Mouse (Mus musculus) thymus, adult 2 months (tissue): Measurements from ENCODE around the gene Aldh1l1. TPM values are rescaled to one million over a fixed set of nuclear protein-coding genes. Genes with fewer than 3 reads are reported as not detected.
"Not testable (repeated sequence)": the region's sequence is repeated elsewhere in the genome, so short reads cannot be mapped to it uniquely, and the experiment has no call there.

Experiments
- DNase-seq: peaks from one replicate; pipeline ENCODE4 v3.0.0; 2021
- H3K27ac ChIP-seq: fragments of 200-500 bp; 2 replicates; pipeline ENCODE4 v1.5.1; 2012; ENCODE audit warnings: low read length, control low read depth; ENCODE audit not compliant: control insufficient read depth, insufficient read depth
- H3K27me3 ChIP-seq: fragments of 200-500 bp; 2 replicates; pipeline ENCODE4 v1.6.1; 2012; ENCODE audit warnings: mild to moderate bottlenecking, low read length, moderate library complexity, mixed read lengths; ENCODE audit not compliant: control insufficient read depth, insufficient read depth
- H3K36me3 ChIP-seq: fragments of 200-500 bp; 2 replicates; pipeline ENCODE4 v1.6.1; 2012; ENCODE audit warnings: mild to moderate bottlenecking, low read length, moderate library complexity; ENCODE audit not compliant: control insufficient read depth, insufficient read depth
- H3K4me1 ChIP-seq: fragments of 200-500 bp; replicated peaks from 2 replicates; pipeline ENCODE4 v1.6.1; 2012; ENCODE audit warnings: low read length; ENCODE audit not compliant: control insufficient read depth, insufficient read depth
- H3K4me3 ChIP-seq: fragments of 200-500 bp; 2 replicates; pipeline ENCODE4 v1.5.1; 2012; ENCODE audit warnings: mild to moderate bottlenecking, low read length, control low read depth, moderate library complexity; ENCODE audit not compliant: control insufficient read depth, insufficient read depth
- CTCF ChIP-seq: fragments of 200-500 bp; IDR thresholded peaks from 2 replicates; pipeline ENCODE4 v1.5.1; 2012; ENCODE audit warnings: mild to moderate bottlenecking, control low read depth, low read length, moderate library complexity, borderline replicate concordance; ENCODE audit not compliant: control insufficient read depth, poor library complexity, insufficient read depth; ENCODE audit errors: extremely low read depth
- POLR2A ChIP-seq: fragments of 200-500 bp; IDR thresholded peaks from 2 replicates; pipeline ENCODE4 v1.6.1; 2012; ENCODE audit warnings: mild to moderate bottlenecking, low read length, control low read depth, moderate library complexity; ENCODE audit not compliant: control insufficient read depth, poor library complexity, insufficient read depth; ENCODE audit errors: extremely low read depth
- WGBS: fragments of 180-500 bp; shearing (Covaris S2); methylation state at CpG from one replicate; pipeline ENCODE4 v1.1.7; 2018; 5-methylcytosine and 5-hydroxymethylcytosine counted together
- polyA plus RNA-seq: library from polyadenylated mRNA; depleted of rRNA; stranded (reverse); fragments of >200 nt; gene quantifications from 2 replicates; pipeline ENCODE4 v1.2.3, GENCODE M21; 2012

Gene Aldh1l1
- polyA plus RNA-seq, 1 experiment = 14.8 TPM

DNA sequence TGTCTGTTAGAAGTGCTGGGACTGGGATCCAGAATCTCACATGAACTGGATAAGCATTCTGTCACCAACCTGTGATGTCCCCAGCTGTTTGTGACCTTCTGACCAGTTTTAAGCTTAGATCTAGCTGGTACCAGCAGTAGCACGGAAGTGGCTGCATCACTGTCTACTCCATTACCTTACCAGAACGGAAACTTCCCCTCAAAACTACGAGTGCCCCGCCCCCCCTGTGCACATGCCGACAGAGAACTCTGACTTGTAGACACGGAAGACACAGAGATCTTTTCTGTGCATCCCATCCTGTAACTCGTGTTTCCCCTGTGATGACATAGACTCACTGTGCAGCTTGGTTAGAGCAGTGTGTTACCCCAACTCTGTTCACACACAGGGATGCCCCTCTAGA lies 144.2 kb downstream of the Aldh1l1 start:
- TF ChIP-seq POLR2A (no peak), CTCF (no peak)
- no peak overlapping the region for H3K4me3 ChIP-seq
- H3K27ac ChIP-seq = no peak overlapping the region
- DNase-seq = no peak
- WGBS = 90% methylated on average over 7 of the region's 7 CpGs
- no peaks in the 10 kb centered on the region for H3K27me3 ChIP-seq
- H3K36me3 ChIP-seq = no peaks in the 10 kb centered on the region
- H3K4me1 ChIP-seq = peaks cover 10% of the 10 kb centered on the region

DNA sequence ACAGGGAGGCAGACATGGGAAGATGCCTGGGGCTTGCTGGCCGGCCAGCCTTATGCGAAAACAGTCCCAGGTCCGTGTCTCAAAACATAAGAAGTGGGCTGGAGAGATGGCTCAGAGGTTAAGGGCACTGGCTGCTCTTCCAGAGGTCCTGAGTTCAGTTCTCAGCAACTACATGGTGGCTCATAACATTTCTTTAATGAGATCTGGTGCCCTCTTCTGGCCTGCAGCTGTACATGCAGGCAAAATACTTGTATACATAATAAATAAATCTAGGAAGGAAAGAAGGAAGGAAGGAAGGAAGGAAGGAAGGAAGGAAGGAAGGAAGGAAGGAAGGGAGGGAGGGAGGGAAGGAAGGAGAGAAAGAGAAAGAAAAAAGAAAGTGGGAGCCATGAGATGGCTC lies 146.3 kb downstream of the Aldh1l1 start:
- H3K27ac ChIP-seq, H3K27me3 ChIP-seq, H3K4me3 ChIP-seq, H3K36me3 ChIP-seq, DNase-seq, H3K4me1 ChIP-seq: not testable (repeated sequence)
- 0 out of 2 replicates have a peak, but pooled peaks have one; percentile 10 for TF ChIP-seq CTCF
- WGBS = 96% methylated on average over 3 of the region's 3 CpGs

DNA sequence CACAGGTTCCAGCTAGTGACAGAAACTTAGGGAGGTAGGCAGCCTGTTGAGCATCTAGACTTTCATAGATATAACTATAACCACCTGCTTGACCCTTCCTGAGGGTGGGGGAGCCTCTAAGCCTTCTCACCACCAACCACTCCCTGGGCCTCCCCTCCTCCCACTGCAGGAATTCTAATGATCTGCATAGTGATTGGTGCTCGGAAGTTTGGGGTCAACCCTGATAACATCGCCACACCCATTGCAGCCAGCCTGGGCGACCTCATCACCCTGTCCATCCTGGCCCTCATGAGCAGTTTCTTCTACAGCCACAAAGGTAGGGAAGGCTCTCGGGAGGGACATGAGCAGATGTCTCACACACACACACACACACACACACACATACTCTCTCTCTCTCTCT lies 148.9 kb downstream of the Aldh1l1 start:
- H3K36me3 ChIP-seq = no peaks in the 10 kb centered on the region
- TF ChIP-seq CTCF = no peak
- WGBS = 94% methylated on average over 4 of the region's 4 CpGs
- H3K4me3 ChIP-seq = no peak overlapping the region
- no peaks in the 10 kb centered on the region for H3K4me1 ChIP-seq
- H3K27ac ChIP-seq = no peak overlapping the region
- no peak for DNase-seq
- no peaks in the 10 kb centered on the region for H3K27me3 ChIP-seq

DNA sequence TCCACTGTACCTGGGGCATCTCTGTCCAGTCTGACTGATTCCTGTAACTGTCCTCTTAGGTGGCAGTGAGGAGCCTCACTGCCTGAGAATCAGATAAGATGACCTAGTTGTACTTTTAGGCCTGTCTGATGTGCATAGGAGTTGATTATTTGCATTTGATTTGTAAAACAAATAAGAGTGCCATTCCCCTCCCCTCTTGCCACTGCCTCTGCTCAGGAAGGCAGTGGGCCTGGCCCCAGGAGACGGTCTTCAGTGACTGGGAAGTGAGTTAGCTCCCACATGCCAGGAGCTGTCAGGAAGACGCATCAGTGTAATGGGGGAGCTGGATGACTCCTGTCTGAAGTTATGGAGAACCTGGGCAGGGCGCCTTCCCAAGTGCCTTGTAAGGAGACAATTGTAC lies 149.4 kb downstream of the Aldh1l1 start:
- Histone ChIP-seq H3K27me3 (no peaks in the 10 kb centered on the region), H3K4me1 (no peaks in the 10 kb centered on the region), H3K36me3 (no peaks in the 10 kb centered on the region), H3K4me3 (no peak overlapping the region), H3K27ac (no peak overlapping the region)
- TF ChIP-seq POLR2A (no peak), CTCF (no peak)
- WGBS = 96% methylated on average over 3 of the region's 3 CpGs
- DNase-seq = no peak

DNA sequence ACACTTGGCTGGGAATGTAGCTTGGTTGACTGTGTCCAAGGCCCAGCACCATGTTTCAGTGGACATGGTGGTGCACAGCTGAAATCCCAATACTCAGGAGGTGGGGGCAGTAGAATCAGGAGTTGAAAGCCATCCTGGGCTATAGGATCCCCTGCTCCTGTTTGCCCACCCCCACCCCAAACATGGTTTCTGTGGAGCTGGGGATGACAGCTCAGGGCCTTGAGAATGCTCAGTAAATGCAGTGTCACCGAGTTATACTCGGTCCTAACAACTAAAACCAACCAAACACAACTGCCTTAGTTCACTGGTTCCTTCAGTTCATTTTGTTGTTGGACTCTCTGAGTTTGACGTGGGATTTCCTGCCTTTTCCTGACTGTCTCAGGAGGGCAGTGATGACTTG lies 156.8 kb downstream of the Aldh1l1 start:
- no peaks in the 10 kb centered on the region for H3K36me3 ChIP-seq
- no peaks in the 10 kb centered on the region for H3K4me1 ChIP-seq
- H3K4me3 ChIP-seq = no peak overlapping the region
- no peaks in the 10 kb centered on the region for H3K27me3 ChIP-seq
- H3K27ac ChIP-seq = no peak overlapping the region
- TF ChIP-seq CTCF (no peak), POLR2A (no peak)
- no peak for DNase-seq
- WGBS = 92% methylated on average over 3 of the region's 3 CpGs

DNA sequence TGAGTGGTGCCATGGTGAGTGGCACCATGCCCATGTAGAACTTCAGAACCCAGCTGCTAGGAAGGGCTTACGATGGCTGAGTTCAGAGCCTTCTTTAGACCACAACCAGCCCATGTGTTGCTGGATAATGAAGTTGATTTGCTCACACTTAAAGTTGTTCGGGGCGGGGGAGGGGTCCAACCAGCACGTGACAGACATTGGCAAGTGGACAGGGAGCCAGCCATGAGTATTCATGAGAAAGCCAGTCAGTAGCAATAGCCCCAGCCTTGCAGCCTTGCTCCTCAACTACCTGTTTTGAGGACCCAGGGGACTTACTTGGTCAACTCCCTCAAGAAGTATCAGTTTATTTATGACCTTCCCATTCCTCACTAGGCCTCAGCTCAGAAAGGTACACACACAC lies 158.7 kb downstream of the Aldh1l1 start:
- 96% methylated on average over 4 of the region's 4 CpGs for WGBS
- no peaks in the 10 kb centered on the region for H3K36me3 ChIP-seq
- H3K4me1 ChIP-seq = no peaks in the 10 kb centered on the region
- no peak overlapping the region for H3K27ac ChIP-seq
- DNase-seq = no peak
- TF ChIP-seq CTCF (no peak), POLR2A (no peak)
- H3K4me3 ChIP-seq = no peak overlapping the region
- no peaks in the 10 kb centered on the region for H3K27me3 ChIP-seq

DNA sequence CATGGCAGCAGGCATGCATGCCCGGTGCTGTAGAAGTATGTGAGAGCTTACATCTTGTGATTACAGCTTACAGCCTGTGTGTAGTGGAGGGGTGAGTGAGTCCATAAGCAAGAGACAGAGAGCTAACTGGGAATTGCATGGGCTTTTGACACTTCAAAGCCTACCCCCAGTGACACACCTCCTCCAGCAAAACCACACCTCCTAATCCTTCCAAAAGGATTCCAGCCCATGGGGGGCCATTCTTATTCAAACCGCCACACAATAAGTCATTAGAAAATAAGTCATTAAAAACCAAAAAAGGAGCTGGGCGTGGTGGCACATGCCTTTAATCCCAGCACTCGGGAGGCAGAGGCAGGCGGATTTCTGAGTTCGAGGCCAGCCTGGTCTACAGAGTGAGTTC lies 162.2 kb downstream of the Aldh1l1 start:
- no peaks in the 10 kb centered on the region for H3K27me3 ChIP-seq
- TF ChIP-seq POLR2A = no peak
- no peak for TF ChIP-seq CTCF
- DNase-seq = no peak
- no peak overlapping the region for H3K27ac ChIP-seq
- WGBS = 100% methylated on average over 6 of the region's 6 CpGs
- no peak overlapping the region for H3K4me3 ChIP-seq
- H3K4me1 ChIP-seq = 0 out of 2 replicates have a peak, but pooled peaks cover 2% of the 10 kb centered on the region
- no peaks in the 10 kb centered on the region for H3K36me3 ChIP-seq
